Mouse (Mus musculus) forebrain, embryonic 14.5 days (tissue): ENCODE results near the gene Rps6. TPM values are rescaled to one million over a fixed set of nuclear protein-coding genes. Genes with fewer than 3 reads are reported as not detected.

Source experiments
- ATAC-seq: fragments of 200-750 bp; cut with Nextera tagmentation; 2 replicates; pipeline ENCODE4 v1.8.0; 2017; ENCODE audit warnings: mild to moderate bottlenecking, moderate library complexity
- DNase-seq: peaks from one replicate; pipeline ENCODE4 v3.0.0-alpha.2; 2015; ENCODE audit warnings: low spot score
- H3K27ac ChIP-seq: fragments of 300-500 bp; sonication (generic); 2 replicates; pipeline ENCODE4 v1.5.1; 2014; ENCODE audit warnings: low read depth, mild to moderate bottlenecking, control low read depth, low read length, moderate library complexity
- H3K27me3 ChIP-seq: fragments of 300-500 bp; sonication (generic); replicated peaks from 2 replicates; pipeline ENCODE4 v1.6.1; 2014; ENCODE audit warnings: low read length, control low read depth, mixed read lengths; ENCODE audit not compliant: control insufficient read depth, insufficient read depth
- H3K36me3 ChIP-seq: fragments of 300-500 bp; sonication (generic); 2 replicates; pipeline ENCODE4 v1.6.1; 2014; ENCODE audit warnings: low read length, control low read depth; ENCODE audit not compliant: control insufficient read depth, insufficient read depth
- H3K4me1 ChIP-seq: fragments of 300-500 bp; sonication (generic); 2 replicates; pipeline ENCODE4 v1.6.1; 2014; ENCODE audit warnings: antibody characterized with exemption, low read length, control low read depth; ENCODE audit not compliant: control insufficient read depth, insufficient read depth
- H3K4me2 ChIP-seq: fragments of 300-500 bp; sonication (generic); 2 replicates; pipeline ENCODE4 v1.6.1; 2014; ENCODE audit warnings: mild to moderate bottlenecking, control low read depth, low read length
- H3K4me3 ChIP-seq: fragments of 300-500 bp; sonication (generic); 2 replicates; pipeline ENCODE4 v1.5.1; 2014; ENCODE audit warnings: low read depth, low read length, control low read depth
- H3K9ac ChIP-seq: fragments of 300-500 bp; sonication (generic); 2 replicates; pipeline ENCODE4 v1.6.1; 2014; ENCODE audit warnings: mild to moderate bottlenecking, low read length, control low read depth, moderate library complexity
- H3K9me3 ChIP-seq: fragments of 300-500 bp; sonication (generic); replicated peaks from 2 replicates; pipeline ENCODE4 v1.6.1; 2016; ENCODE audit warnings: low read length, control low read depth, mixed read lengths; ENCODE audit not compliant: control insufficient read depth
- WGBS: fragments of 180-500 bp; shearing (Covaris S2); extraction: QIAGEN DNeasy Blood & Tissue Kit; methylation state at CpG from one replicate; pipeline ENCODE4 v1.1.7; 2014; 5-methylcytosine and 5-hydroxymethylcytosine counted together
- polyA plus RNA-seq: library from polyadenylated mRNA; unstranded; fragments of >200 nt; fragmentation: Nextera tagmentation; extraction: Ambion mirVana; gene quantifications from 2 replicates; pipeline ENCODE4 v1.2.1, GENCODE M21; 2014

Gene Rps6
- polyA plus RNA-seq, 1 experiment from 2014 or later = 571 TPM

GRCm38 (mm10) chr4:86825143-86825542 is 32.1 kb downstream of the Rps6 start:
- Histone ChIP-seq H3K9me3 (no peaks in the 10 kb centered on the region), H3K36me3 (peaks cover 47% of the 10 kb centered on the region), H3K27ac (no peak overlapping the region), H3K9ac (no peak overlapping the region), H3K4me3 (no peak overlapping the region), H3K4me1 (no peaks in the 10 kb centered on the region), H3K4me2 (no peak overlapping the region), H3K27me3 (no peaks in the 10 kb centered on the region)
- DNase-seq (no peak), ATAC-seq (no peak)
- WGBS = 90% methylated on average over 7 of the region's 7 CpGs

- 79% methylated on average over 2 of the region's 2 CpGs for WGBS
- H3K4me1 ChIP-seq = no peaks in the 10 kb centered on the region
- H3K9ac ChIP-seq = no peak overlapping the region
- no peak overlapping the region for H3K27ac ChIP-seq
- H3K4me2 ChIP-seq = no peak overlapping the region
- H3K9me3 ChIP-seq = no peaks in the 10 kb centered on the region
- peaks cover 43% of the 10 kb centered on the region for H3K36me3 ChIP-seq
- ATAC-seq (no peak), DNase-seq (peak; percentile 46)
- H3K4me3 ChIP-seq = no peak overlapping the region
- H3K27me3 ChIP-seq = no peaks in the 10 kb centered on the region
These were observed 34.0 kb downstream of the Rps6 start for GRCm38 (mm10) chr4:86823169-86823568.

GRCm38 (mm10) chr4:86814850-86815249 is 42.4 kb downstream of the Rps6 start:
- Histone ChIP-seq H3K9ac (no peak overlapping the region), H3K36me3 (0 out of 2 replicates have a peak, but pooled peaks cover 6% of the 10 kb centered on the region), H3K27ac (no peak overlapping the region), H3K27me3 (no peaks in the 10 kb centered on the region), H3K9me3 (no peaks in the 10 kb centered on the region), H3K4me2 (no peak overlapping the region), H3K4me3 (no peak overlapping the region), H3K4me1 (no peaks in the 10 kb centered on the region)
- 89% methylated on average over 2 of the region's 3 CpGs for WGBS
- ATAC-seq (no peak), DNase-seq (no peak)

- 58% methylated on average over 2 of the region's 2 CpGs for WGBS
These were observed 46.6 kb downstream of the Rps6 start for GRCm38 (mm10) chr4:86810604-86811003.

More at GRCm38 (mm10) chr4:86810604-86811003, 46.6 kb downstream of the Rps6 start:
- Histone ChIP-seq H3K36me3 (peaks cover 8% of the 10 kb centered on the region), H3K4me2 (no peak overlapping the region), H3K4me1 (no peaks in the 10 kb centered on the region), H3K9me3 (no peaks in the 10 kb centered on the region), H3K27ac (no peak overlapping the region), H3K27me3 (no peaks in the 10 kb centered on the region), H3K4me3 (no peak overlapping the region), H3K9ac (no peak overlapping the region)
- no peak for ATAC-seq
- DNase-seq = peak; percentile 21

Other genes with a start within 250 kb of the Rps6 start
- gene Haus6, start 245.4 kb downstream of the Rps6 start, polyA plus RNA-seq = 11.5 and 12.7 TPM in 2 replicates
- 49.4 and 58.5 TPM in 2 replicates for gene Plin2, start 187.4 kb downstream of the Rps6 start, polyA plus RNA-seq
- gene Dennd4c, start 108.9 kb downstream of the Rps6 start, polyA plus RNA-seq = 3.1 and 3.7 TPM in 2 replicates
- 12.8 and 13.6 TPM in 2 replicates for gene Acer2, start 17.0 kb upstream of the Rps6 start, polyA plus RNA-seq